In genomic region chr10:50904764-50905701, GRCm38 (mm10) we compare ENCODE assay signal across 13 mouse cellular contexts. TPM values are rescaled to one million over a fixed set of nuclear protein-coding genes. Genes with fewer than 3 reads are reported as not detected.
DNase-seq lines count a peak whose midpoint lies in the region; ATAC-seq and TF ChIP-seq lines count a peak whose summit lies in the region.
"Had no signal": no experiment of that assay in that cellular context is flagged by ENCODE, and none has a peak within 500 bp of the region (broad histone marks: within the 10 kb centered on the region; RNA-seq: fewer than 3 reads in every experiment).

No protein-coding gene starts in this region.

- H3K27ac ChIP-seq in hindbrain, embryonic 11.5 days (ENCODE audit: low read depth, low read length): no peak overlapping the region
- H3K27ac ChIP-seq in hindbrain, embryonic 13.5 days: no peak overlapping the region
- no peak overlapping the region for H3K27ac ChIP-seq in ES-E14 (ENCODE audit: insufficient read depth, low read depth, low read length, poor library complexity, severe bottlenecking)
- H3K27ac ChIP-seq in embryonic facial prominence, embryonic 14.5 days (replicated peaks; ENCODE audit: low read depth, low read length): no peak overlapping the region
- H3K27ac ChIP-seq in limb, embryonic 12.5 days: no peak overlapping the region
- no peak overlapping the region for H3K27ac ChIP-seq in liver, embryonic 12.5 days
- H3K27ac ChIP-seq: heart, embryonic 15.5 days had no signal

- ATAC-seq in hindbrain, embryonic 11.5 days (ENCODE audit: low FRiP score): no peak
- ATAC-seq in hindbrain, embryonic 13.5 days (ENCODE audit: low FRiP score): no peak
- no peak for ATAC-seq in embryonic facial prominence, embryonic 14.5 days (ENCODE audit: low read depth)
- ATAC-seq in limb, embryonic 12.5 days (ENCODE audit: insufficient number of reproducible peaks, insufficient read depth, low FRiP score, low TSS enrichment, low read depth): no peak
- ATAC-seq in liver, embryonic 12.5 days: no peak

- no peaks in the 10 kb centered on the region for H3K9me3 ChIP-seq in hindbrain, embryonic 11.5 days (ENCODE audit: control insufficient read depth, low read length)
- H3K9me3 ChIP-seq in hindbrain, embryonic 13.5 days: no peaks in the 10 kb centered on the region
- H3K9me3 ChIP-seq in ES-E14 (ENCODE audit: control insufficient read depth, insufficient read depth, low read depth, low read length): no peaks in the 10 kb centered on the region
- no peaks in the 10 kb centered on the region for H3K9me3 ChIP-seq in embryonic facial prominence, embryonic 14.5 days (ENCODE audit: control insufficient read depth, low read length)
- no peaks in the 10 kb centered on the region for H3K9me3 ChIP-seq in limb, embryonic 12.5 days
- no peaks in the 10 kb centered on the region for H3K9me3 ChIP-seq in liver, embryonic 12.5 days (replicated peaks)
- H3K9me3 ChIP-seq: heart, embryonic 15.5 days had no signal

- DNase-seq in hindbrain, embryonic 11.5 days (ENCODE audit: low spot score): peak; percentile 51
- DNase-seq in ES-E14 (ENCODE audit: low read depth, low spot score): no peak
- no peak for DNase-seq in embryonic facial prominence, embryonic 14.5 days (ENCODE audit: low spot score)
- DNase-seq in urinary bladder, adult 18-20 months (ENCODE audit: low spot score in 2 of 2): no peak
- DNase-seq in cerebellum, adult 11-12 months: no peak
- DNase-seq: adrenal gland, adult 8-10 months; gastrocnemius, postnatal 14 days had no signal

- no peak overlapping the region for H3K4me3 ChIP-seq in hindbrain, embryonic 11.5 days (ENCODE audit: low read depth, low read length)
- no peak overlapping the region for H3K4me3 ChIP-seq in hindbrain, embryonic 13.5 days
- peak overlapping the region; percentile 13 to 20; a peak in 1 of 4 replicates for H3K4me3 ChIP-seq in ES-E14 (ENCODE audit: insufficient read depth in 1 of 2, low read depth in 1 of 2, low read length in 2 of 2, poor library complexity in 1 of 2, severe bottlenecking in 1 of 2)
- H3K4me3 ChIP-seq in embryonic facial prominence, embryonic 14.5 days (ENCODE audit: low read depth, low read length): no peak overlapping the region
- H3K4me3 ChIP-seq in limb, embryonic 12.5 days (replicated peaks): no peak overlapping the region
- H3K4me3 ChIP-seq in liver, embryonic 12.5 days: no peak overlapping the region
- H3K4me3 ChIP-seq: heart, embryonic 15.5 days had no signal

- WGBS in hindbrain, embryonic 11.5 days: 6% methylated on average over 29 of the region's 29 CpGs
- 4% methylated on average over 29 of the region's 29 CpGs for WGBS in hindbrain, embryonic 13.5 days
- 11% methylated on average over 29 of the region's 29 CpGs for WGBS in embryonic facial prominence, embryonic 14.5 days
- WGBS in limb, embryonic 12.5 days: 8% methylated on average over 29 of the region's 29 CpGs
- 10% methylated on average over 26 of the region's 29 CpGs for WGBS in liver, embryonic 12.5 days (ENCODE audit: insufficient replicate concordance)

- H3K4me1 ChIP-seq in hindbrain, embryonic 11.5 days (replicated peaks; ENCODE audit: control insufficient read depth, insufficient read depth, low read length): peaks cover 3% of the 10 kb centered on the region; the same call in 1 of the 2 replicates
- H3K4me1 ChIP-seq in hindbrain, embryonic 13.5 days (replicated peaks): 0 out of 2 replicates have a peak, but pooled peaks cover 13% of the 10 kb centered on the region
- peaks cover 0 to 7% of the 10 kb centered on the region in 2 experiments; a peak in 2 of 4 replicates for H3K4me1 ChIP-seq in ES-E14 (ENCODE audit: control insufficient read depth in 2 of 2, insufficient read depth in 2 of 2, low read length in 2 of 2, poor library complexity in 1 of 2)
- 0 out of 2 replicates have a peak, but pooled peaks cover 4% of the 10 kb centered on the region for H3K4me1 ChIP-seq in embryonic facial prominence, embryonic 14.5 days (ENCODE audit: control insufficient read depth, insufficient read depth, low read length)
- H3K4me1 ChIP-seq in limb, embryonic 12.5 days (replicated peaks): peaks cover 14% of the 10 kb centered on the region
- H3K4me1 ChIP-seq in liver, embryonic 12.5 days: no peaks in the 10 kb centered on the region

- H3K4me2 ChIP-seq in hindbrain, embryonic 11.5 days (replicated peaks; ENCODE audit: low read depth, low read length): no peak overlapping the region
- H3K4me2 ChIP-seq in hindbrain, embryonic 13.5 days: no peak overlapping the region
- H3K4me2 ChIP-seq in embryonic facial prominence, embryonic 14.5 days (ENCODE audit: low read depth, low read length): peak overlapping the region; percentile 5; the same call in 1 of the 2 replicates
- H3K4me2 ChIP-seq in limb, embryonic 12.5 days: peak overlapping the region; percentile 4; the same call in 1 of the 2 replicates
- H3K4me2 ChIP-seq in liver, embryonic 12.5 days: no peak overlapping the region
- H3K4me2 ChIP-seq: heart, embryonic 15.5 days had no signal

- H3K27me3 ChIP-seq in hindbrain, embryonic 11.5 days (ENCODE audit: control insufficient read depth, insufficient read depth, low read length): peaks cover 94% of the 10 kb centered on the region
- H3K27me3 ChIP-seq in hindbrain, embryonic 13.5 days: peaks cover 98% of the 10 kb centered on the region
- H3K27me3 ChIP-seq in embryonic facial prominence, embryonic 14.5 days (replicated peaks; ENCODE audit: control insufficient read depth, insufficient read depth, low read length): peaks cover 95% of the 10 kb centered on the region
- peaks cover 95% of the 10 kb centered on the region for H3K27me3 ChIP-seq in limb, embryonic 12.5 days
- H3K27me3 ChIP-seq in liver, embryonic 12.5 days (replicated peaks): peaks cover 100% of the 10 kb centered on the region

- no peaks in the 10 kb centered on the region for H3K36me3 ChIP-seq in hindbrain, embryonic 11.5 days (ENCODE audit: control insufficient read depth, insufficient read depth, low read length)
- H3K36me3 ChIP-seq in hindbrain, embryonic 13.5 days: no peaks in the 10 kb centered on the region
- no peaks in the 10 kb centered on the region for H3K36me3 ChIP-seq in ES-E14 (ENCODE audit: control insufficient read depth, insufficient read depth, low read length, poor library complexity, severe bottlenecking)
- no peaks in the 10 kb centered on the region for H3K36me3 ChIP-seq in embryonic facial prominence, embryonic 14.5 days (ENCODE audit: control insufficient read depth, insufficient read depth, low read length)
- no peaks in the 10 kb centered on the region for H3K36me3 ChIP-seq in limb, embryonic 12.5 days
- H3K36me3 ChIP-seq in liver, embryonic 12.5 days: no peaks in the 10 kb centered on the region
- H3K36me3 ChIP-seq: heart, embryonic 15.5 days had no signal

- in situ Hi-C loops in ES-E14 (cut with MboI; ENCODE audit: low sequenced_read_pairs in 2 of 2, unreplicated experiment in 2 of 2): no loop called here

- no peak overlapping the region for H3K9ac ChIP-seq in hindbrain, embryonic 11.5 days (ENCODE audit: low read depth, low read length)
- no peak overlapping the region for H3K9ac ChIP-seq in hindbrain, embryonic 13.5 days
- no peak overlapping the region for H3K9ac ChIP-seq in ES-E14 (ENCODE audit: insufficient read depth, low read depth, low read length, poor library complexity, severe bottlenecking)
- H3K9ac ChIP-seq in embryonic facial prominence, embryonic 14.5 days (ENCODE audit: low read depth, low read length): no peak overlapping the region
- H3K9ac ChIP-seq in limb, embryonic 12.5 days (replicated peaks): no peak overlapping the region
- no peak overlapping the region for H3K9ac ChIP-seq in liver, embryonic 12.5 days
- H3K9ac ChIP-seq: heart, embryonic 15.5 days had no signal

TF ChIP-seq in ES-E14, 5 proteins besides CTCF, POLR2A, EP300 and RAD21:
- TF ChIP-seq CHD2 (IDR thresholded peaks at IDR 0.05; ENCODE audit: low read depth, low read length) (no peak), HCFC1 (IDR thresholded peaks at IDR 0.05; ENCODE audit: borderline replicate concordance, insufficient read depth, low read length) (no peak), ZC3H11A (IDR thresholded peaks at IDR 0.05; ENCODE audit: borderline replicate concordance, low read depth, low read length) (no peak), MAFK (IDR thresholded peaks at IDR 0.05; ENCODE audit: insufficient read depth, low read depth, low read length) (no peak), ZNF384 (IDR thresholded peaks at IDR 0.05; ENCODE audit: low read depth, low read length) (no peak)

RNA-seq across cellular contexts. Expression of gene Sim1, which starts 10.5 kb away (rescaled TPM):
- polyA plus RNA-seq in hindbrain, embryonic 11.5 days (2014; fragmentation: Nextera tagmentation; extraction: Ambion mirVana): 0.90 and 1.1 TPM in 2 replicates
- 0.10 and 0.13 TPM in 2 replicates for polyA plus RNA-seq in hindbrain, embryonic 13.5 days (2015; fragmentation: Nextera tagmentation; extraction: Ambion mirVana)
- 0.11 and 0.13 TPM in 2 replicates for total RNA-seq in ES-E14 (2012; rRNA removed)
- 1.1 and 1.2 TPM in 2 replicates for polyA plus RNA-seq in embryonic facial prominence, embryonic 14.5 days (2014; fragmentation: Nextera tagmentation; extraction: Ambion mirVana)
- 0.45 and 0.68 TPM in 2 replicates for polyA plus RNA-seq in limb, embryonic 12.5 days (2016; fragmentation: Nextera tagmentation; extraction: Ambion mirVana)
- polyA plus RNA-seq in liver, embryonic 12.5 days (2016; fragmentation: Nextera tagmentation; extraction: Ambion mirVana): 0.02 TPM in 1 of 2 replicates, not detected in the other
- total RNA-seq: adrenal gland, adult 8-10 months had no signal
- polyA plus RNA-seq: C2C12; heart, embryonic 15.5 days; lung, embryonic 16.5 days had no signal

Comparison
In these comparisons a context has a peak if more than half of its experiments do, and no peak if none do; other contexts are left out.
1. H3K4me2 ChIP-seq: peak in embryonic facial prominence, embryonic 14.5 days (single experiment) and limb, embryonic 12.5 days (single experiment); none in hindbrain, embryonic 11.5 days (single experiment), hindbrain, embryonic 13.5 days (single experiment) and liver, embryonic 12.5 days (single experiment).
2. H3K4me3 ChIP-seq: peak in ES-E14 (2 of 2); none in hindbrain, embryonic 11.5 days (single experiment), hindbrain, embryonic 13.5 days (single experiment), embryonic facial prominence, embryonic 14.5 days (single experiment), limb, embryonic 12.5 days (single experiment) and liver, embryonic 12.5 days (single experiment).